Mouse (Mus musculus): ENCODE data around the gene Dhx40. TPM values are rescaled to one million over a fixed set of nuclear protein-coding genes. Genes with fewer than 3 reads are reported as not detected.
A peak's percentile ranks its signal among the peaks of the same experiment; 100 is the strongest.

Dhx40 gene
- polyA plus RNA-seq, 1 experiment, result 5.4 TPM

DNA sequence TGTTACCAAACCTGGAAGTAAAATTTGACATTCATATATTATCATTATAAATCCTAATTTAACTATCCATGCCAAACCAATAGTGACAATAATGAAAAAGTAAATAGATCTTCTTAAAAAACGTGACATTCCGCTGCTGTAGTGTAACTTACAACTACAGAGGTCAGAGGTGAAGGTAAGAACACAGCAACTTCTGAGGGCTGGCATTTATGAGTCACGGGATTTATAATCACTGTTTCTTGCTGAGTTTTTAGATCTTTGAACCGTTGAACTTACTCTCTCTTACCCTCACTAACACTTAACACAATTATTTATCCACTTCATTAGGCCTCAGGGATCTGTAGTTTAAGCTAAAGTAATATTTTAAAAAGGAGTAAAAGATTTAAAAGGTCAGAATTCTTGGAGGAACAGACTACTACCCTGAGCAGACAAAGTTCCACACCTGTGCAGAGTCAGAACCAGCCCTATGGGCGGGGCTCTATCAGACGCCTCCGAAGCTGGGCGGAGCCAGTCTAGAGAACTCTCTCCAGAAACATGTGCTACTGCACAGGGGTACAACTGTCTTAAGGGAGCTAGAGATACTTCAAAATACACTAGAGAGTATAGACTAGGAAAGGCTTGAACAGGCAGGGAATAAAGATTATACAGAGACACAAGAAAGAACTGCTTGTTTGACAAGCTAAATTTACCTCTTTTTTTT, 70.1 kb downstream of the Dhx40 start:
- no peak overlapping the region for H3K4me3 ChIP-seq (ENCODE audit: control insufficient read depth, insufficient read depth, low read length)
- H3K36me3 ChIP-seq (ENCODE audit: control insufficient read depth, insufficient read depth, low read length), result peaks cover 27% of the 10 kb centered on the region
- H3K27ac ChIP-seq (ENCODE audit: control insufficient read depth, insufficient read depth, low read length), result no peak overlapping the region
- DNase-seq, result peak; percentile 10
- no peaks in the 10 kb centered on the region for H3K27me3 ChIP-seq (ENCODE audit: control insufficient read depth, insufficient read depth, low read length)
- TF ChIP-seq POLR2A (IDR thresholded peaks at IDR 0.05; ENCODE audit: control insufficient read depth, extremely low read depth, insufficient read depth, low read length, poor library complexity), result no peak
- TF ChIP-seq CTCF (IDR thresholded peaks at IDR 0.05; ENCODE audit: borderline replicate concordance, control insufficient read depth, extremely low read depth, insufficient read depth, low read length, poor library complexity), result no peak
- 0 out of 2 replicates have a peak, but pooled peaks cover 4% of the 10 kb centered on the region for H3K4me1 ChIP-seq (replicated peaks; ENCODE audit: control insufficient read depth, insufficient read depth, low read length)
- WGBS, result 88% methylated on average over 8 of the region's 8 CpGs

DNA sequence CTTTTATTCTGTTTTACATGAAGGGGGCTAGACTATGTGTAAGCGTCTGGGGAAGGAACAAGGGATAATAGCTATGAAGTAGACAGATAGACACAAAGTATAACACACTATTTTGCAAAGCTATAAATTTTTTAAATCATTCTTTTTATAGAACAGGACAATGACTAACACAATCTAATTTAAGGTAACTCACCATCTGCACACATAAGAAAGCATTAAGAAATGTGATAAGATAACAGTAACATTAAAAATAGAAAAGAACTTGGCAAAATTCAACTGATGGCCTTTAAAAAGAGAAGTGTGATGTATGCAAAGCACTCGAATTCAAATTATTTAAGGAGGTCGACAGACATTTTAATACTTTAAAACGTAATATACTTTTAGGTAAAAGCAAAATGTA, 72.6 kb downstream of the Dhx40 start:
- DNase-seq, result no peak
- TF ChIP-seq POLR2A (IDR thresholded peaks at IDR 0.05; ENCODE audit: control insufficient read depth, extremely low read depth, insufficient read depth, low read length, poor library complexity), result no peak
- no peak for TF ChIP-seq CTCF (IDR thresholded peaks at IDR 0.05; ENCODE audit: borderline replicate concordance, control insufficient read depth, extremely low read depth, insufficient read depth, low read length, poor library complexity)

DNA sequence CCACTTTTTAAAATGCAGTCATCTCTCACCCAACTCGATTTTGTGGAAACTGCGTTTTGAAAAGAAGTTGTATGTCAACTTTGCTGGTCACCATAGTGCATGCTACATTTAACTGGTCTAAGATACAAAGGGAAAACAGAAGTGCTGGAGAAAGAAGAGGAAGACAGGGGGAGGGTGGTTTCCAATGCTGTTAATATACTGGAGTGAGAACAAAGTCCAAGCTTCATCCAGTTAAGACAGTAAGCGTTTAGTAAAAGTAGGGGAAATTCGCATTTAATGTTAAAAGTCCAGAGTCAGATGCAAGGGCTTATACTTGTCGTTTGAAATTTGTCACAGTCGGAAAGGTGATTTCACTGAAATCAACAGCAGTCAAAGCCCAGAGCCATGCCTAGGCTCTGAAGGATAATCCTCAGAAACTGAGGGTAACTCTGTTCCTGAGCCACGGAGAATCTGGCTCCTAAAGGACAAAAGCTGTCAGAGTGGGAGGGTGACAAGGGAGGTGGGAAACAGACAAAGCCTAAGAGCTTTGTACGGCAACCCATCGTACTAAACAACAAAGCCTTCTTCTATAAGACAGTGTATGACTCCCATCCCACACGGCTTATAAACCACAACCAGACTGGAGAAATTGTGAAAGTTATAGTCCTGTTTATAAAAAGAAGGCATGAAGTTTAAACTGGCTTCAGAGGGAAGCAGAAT, 73.2 kb downstream of the Dhx40 start:
- Histone ChIP-seq H3K27ac (ENCODE audit: control insufficient read depth, insufficient read depth, low read length) (no peak overlapping the region), H3K27me3 (ENCODE audit: control insufficient read depth, insufficient read depth, low read length) (no peaks in the 10 kb centered on the region), H3K36me3 (ENCODE audit: control insufficient read depth, insufficient read depth, low read length) (peaks cover 57% of the 10 kb centered on the region), H3K4me1 (replicated peaks; ENCODE audit: control insufficient read depth, insufficient read depth, low read length) (no peaks in the 10 kb centered on the region), H3K4me3 (ENCODE audit: control insufficient read depth, insufficient read depth, low read length) (no peak overlapping the region)
- WGBS, result 91% methylated on average over 10 of the region's 10 CpGs
- no peak for DNase-seq
- TF ChIP-seq CTCF (IDR thresholded peaks at IDR 0.05; ENCODE audit: borderline replicate concordance, control insufficient read depth, extremely low read depth, insufficient read depth, low read length, poor library complexity) (no peak), POLR2A (IDR thresholded peaks at IDR 0.05; ENCODE audit: control insufficient read depth, extremely low read depth, insufficient read depth, low read length, poor library complexity) (no peak)

More for the DNA sequence above, 72.6 kb downstream of the Dhx40 start:
- H3K4me3 ChIP-seq (ENCODE audit: control insufficient read depth, insufficient read depth, low read length), result no peak overlapping the region
- H3K27ac ChIP-seq (ENCODE audit: control insufficient read depth, insufficient read depth, low read length), result no peak overlapping the region
- WGBS, result 94% methylated on average over 4 of the region's 4 CpGs
- H3K27me3 ChIP-seq (ENCODE audit: control insufficient read depth, insufficient read depth, low read length), result no peaks in the 10 kb centered on the region
- no peaks in the 10 kb centered on the region for H3K4me1 ChIP-seq (replicated peaks; ENCODE audit: control insufficient read depth, insufficient read depth, low read length)
- H3K36me3 ChIP-seq (ENCODE audit: control insufficient read depth, insufficient read depth, low read length), result peaks cover 51% of the 10 kb centered on the region

DNA sequence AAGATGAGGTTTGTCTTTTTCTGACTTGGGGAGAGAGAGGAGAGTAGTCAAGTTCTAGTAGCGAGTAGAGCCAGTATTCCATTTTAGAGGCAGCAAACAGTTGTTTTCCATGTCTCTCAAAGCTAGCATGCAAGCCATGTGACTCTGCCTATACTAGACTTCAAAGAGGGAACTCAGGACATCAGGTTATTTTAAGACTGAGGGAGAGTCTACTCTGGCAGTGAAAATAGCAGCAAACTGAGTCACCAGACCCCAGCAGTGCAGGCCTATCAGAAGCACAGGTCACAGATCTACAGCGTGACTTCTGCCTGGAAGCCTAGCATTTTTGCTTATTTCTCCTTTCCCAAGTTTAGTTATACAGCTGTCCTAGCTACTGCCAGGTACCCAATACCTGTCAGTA, 76.1 kb downstream of the Dhx40 start:
- no peak overlapping the region for H3K27ac ChIP-seq (ENCODE audit: control insufficient read depth, insufficient read depth, low read length)
- H3K36me3 ChIP-seq (ENCODE audit: control insufficient read depth, insufficient read depth, low read length), result peaks cover 73% of the 10 kb centered on the region
- no peak for DNase-seq

DNA sequence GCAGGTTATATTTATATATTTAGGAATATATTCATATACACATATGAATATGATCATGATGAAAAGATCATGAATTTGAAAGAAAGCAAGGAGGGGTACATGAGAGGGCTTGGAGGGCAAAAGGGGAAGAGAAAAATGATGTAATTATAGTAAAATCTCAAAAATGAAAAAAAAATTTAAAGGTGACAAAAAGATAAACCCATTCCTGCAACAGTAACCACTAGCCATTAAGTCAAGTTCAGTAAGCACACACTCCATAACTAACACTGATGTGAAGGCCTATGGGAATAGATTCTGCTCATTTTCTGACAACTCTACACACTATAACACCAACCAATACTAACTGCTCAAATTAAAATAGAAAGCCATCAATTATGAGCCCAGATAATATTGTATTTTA, 81.9 kb downstream of the Dhx40 start:
- DNase-seq, result no peak
- TF ChIP-seq CTCF (IDR thresholded peaks at IDR 0.05; ENCODE audit: borderline replicate concordance, control insufficient read depth, extremely low read depth, insufficient read depth, low read length, poor library complexity) (no peak), POLR2A (IDR thresholded peaks at IDR 0.05; ENCODE audit: control insufficient read depth, extremely low read depth, insufficient read depth, low read length, poor library complexity) (no peak)
- Histone ChIP-seq H3K27me3 (ENCODE audit: control insufficient read depth, insufficient read depth, low read length) (no peaks in the 10 kb centered on the region), H3K27ac (ENCODE audit: control insufficient read depth, insufficient read depth, low read length) (no peak overlapping the region), H3K4me1 (replicated peaks; ENCODE audit: control insufficient read depth, insufficient read depth, low read length) (no peaks in the 10 kb centered on the region), H3K36me3 (ENCODE audit: control insufficient read depth, insufficient read depth, low read length) (peaks cover 80% of the 10 kb centered on the region), H3K4me3 (ENCODE audit: control insufficient read depth, insufficient read depth, low read length) (no peak overlapping the region)

More for the DNA sequence above, 76.1 kb downstream of the Dhx40 start:
- no peak overlapping the region for H3K4me3 ChIP-seq (ENCODE audit: control insufficient read depth, insufficient read depth, low read length)
- no peaks in the 10 kb centered on the region for H3K27me3 ChIP-seq (ENCODE audit: control insufficient read depth, insufficient read depth, low read length)
- TF ChIP-seq POLR2A (IDR thresholded peaks at IDR 0.05; ENCODE audit: control insufficient read depth, extremely low read depth, insufficient read depth, low read length, poor library complexity) (no peak), CTCF (IDR thresholded peaks at IDR 0.05; ENCODE audit: borderline replicate concordance, control insufficient read depth, extremely low read depth, insufficient read depth, low read length, poor library complexity) (no peak)
- WGBS, result 99% methylated on average over 2 of the region's 2 CpGs
- no peaks in the 10 kb centered on the region for H3K4me1 ChIP-seq (replicated peaks; ENCODE audit: control insufficient read depth, insufficient read depth, low read length)

DNA sequence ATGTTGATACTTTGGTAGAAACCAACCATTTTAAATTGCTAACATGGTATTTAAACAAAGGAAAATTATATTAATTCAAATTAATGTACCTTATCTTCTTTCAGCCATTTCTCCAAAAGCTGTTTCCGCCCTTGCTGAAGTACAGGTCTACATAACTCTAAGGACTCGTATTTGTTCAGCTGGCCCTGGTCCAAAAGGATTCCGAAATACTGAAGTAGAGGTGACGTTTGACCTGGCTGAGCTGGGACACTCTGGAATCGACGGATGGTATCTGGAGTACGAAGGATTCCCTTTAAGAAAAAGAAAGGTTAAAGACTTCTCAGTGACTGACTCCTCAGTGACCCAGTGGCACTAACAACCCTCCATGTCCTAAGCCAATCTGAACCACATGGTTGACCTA, 82.6 kb downstream of the Dhx40 start:
- H3K4me3 ChIP-seq (ENCODE audit: control insufficient read depth, insufficient read depth, low read length), result no peak overlapping the region
- no peak for DNase-seq
- peaks cover 80% of the 10 kb centered on the region for H3K36me3 ChIP-seq (ENCODE audit: control insufficient read depth, insufficient read depth, low read length)
- TF ChIP-seq CTCF (IDR thresholded peaks at IDR 0.05; ENCODE audit: borderline replicate concordance, control insufficient read depth, extremely low read depth, insufficient read depth, low read length, poor library complexity) (no peak), POLR2A (IDR thresholded peaks at IDR 0.05; ENCODE audit: control insufficient read depth, extremely low read depth, insufficient read depth, low read length, poor library complexity) (no peak)
- no peaks in the 10 kb centered on the region for H3K4me1 ChIP-seq (replicated peaks; ENCODE audit: control insufficient read depth, insufficient read depth, low read length)
- WGBS, result 98% methylated on average over 7 of the region's 7 CpGs
- H3K27ac ChIP-seq (ENCODE audit: control insufficient read depth, insufficient read depth, low read length), result no peak overlapping the region
- no peaks in the 10 kb centered on the region for H3K27me3 ChIP-seq (ENCODE audit: control insufficient read depth, insufficient read depth, low read length)

Data from thymus, adult 2 months (tissue).